Mouse (Mus musculus) layer of hippocampus, postnatal 25 days (tissue): Measurements from ENCODE around the gene Morn3. TPM values are rescaled to one million over a fixed set of nuclear protein-coding genes. Genes with fewer than 3 reads are reported as not detected.

Experiments
- DNase-seq, 2 experiments: peaks; one replicate each; pipeline ENCODE4 v3.0.0; 2022; ENCODE audit warnings: mixed read lengths in 2 of 2, low spot score in 1 of 2; ENCODE audit errors: extremely low spot score in 1 of 2
- total RNA-seq, 2 experiments: library from RNA; stranded (reverse); gene quantifications; 2 replicates each; pipeline ENCODE4 v1.2.3; 2021

The Morn3 gene
- total RNA-seq, 2 experiments from 2014 or later, result 1.5 TPM; not detected in 1

GRCm38 (mm10) chr5:123024965-123025573, 21.7 kb downstream of the Morn3 start:
- DNase-seq, result no peak

GRCm38 (mm10) chr5:123024312-123024711, 22.5 kb downstream of the Morn3 start:
- DNase-seq, result no peak

- no peak for DNase-seq
Observed at GRCm38 (mm10) chr5:123023049-123023448, 23.8 kb downstream of the Morn3 start.

- DNase-seq, result no peak
Observed at GRCm38 (mm10) chr5:123021438-123021837, 25.4 kb downstream of the Morn3 start.

GRCm38 (mm10) chr5:123020426-123020825, 26.4 kb downstream of the Morn3 start:
- DNase-seq, result no peak

- no peak for DNase-seq
Observed at GRCm38 (mm10) chr5:123019336-123020016, 27.3 kb downstream of the Morn3 start.

GRCm38 (mm10) chr5:123017504-123017903, 29.3 kb downstream of the Morn3 start:
- no peak for DNase-seq

- no peak for DNase-seq
Observed at GRCm38 (mm10) chr5:123015915-123016314, 30.9 kb downstream of the Morn3 start.

GRCm38 (mm10) chr5:123014753-123015701, 31.8 kb downstream of the Morn3 start, which contains the start of gene Orai1:
TSS of gene Orai1 (plus strand) at chr5:123015074.
- peak; percentile 85 to 86 for DNase-seq

GRCm38 (mm10) chr5:123013599-123014315, 33.1 kb downstream of the Morn3 start:
- DNase-seq, result peak in 1 of 2 experiments; percentile 65

- DNase-seq, result no peak
Observed at GRCm38 (mm10) chr5:123011705-123012104, 35.1 kb downstream of the Morn3 start.

GRCm38 (mm10) chr5:123010806-123011205, 36.0 kb downstream of the Morn3 start:
- no peak for DNase-seq

- no peak for DNase-seq
Observed at GRCm38 (mm10) chr5:123009873-123010272, 36.9 kb downstream of the Morn3 start.

GRCm38 (mm10) chr5:123008877-123009493, 37.8 kb downstream of the Morn3 start:
- no peak for DNase-seq

- DNase-seq, result no peak
Observed at GRCm38 (mm10) chr5:123005716-123006592, 40.9 kb downstream of the Morn3 start.

- no peak for DNase-seq
Observed at GRCm38 (mm10) chr5:123000901-123001300, 45.9 kb downstream of the Morn3 start.

GRCm38 (mm10) chr5:122997205-122998204, 49.3 kb downstream of the Morn3 start:
- DNase-seq, result no peak

- no peak for DNase-seq
Observed at GRCm38 (mm10) chr5:122994910-122995309, 51.9 kb downstream of the Morn3 start.
